Mouse (Mus musculus) heart, adult 18-20 months (tissue): ENCODE results near the gene Clec2i. TPM values are rescaled to one million over a fixed set of nuclear protein-coding genes. Genes with fewer than 3 reads are reported as not detected.

ENCODE experiments used
- microRNA-seq, 2 experiments: library from miRNA; unstranded; fragments of <30 nt; microRNA quantifications; one replicate each; pipeline ENCODE4 v1.2.0; 2022
- total RNA-seq, 2 experiments: library from RNA; stranded (reverse); gene quantifications; 2 replicates each; pipeline ENCODE4 v1.2.3; 2021

Clec2i gene
- total RNA-seq, 2 experiments from 2014 or later, result 0.62 TPM; not detected in 1

Small RNA genes lying within 50 kb of the gene (microRNA-seq; reads per million reads assigned to microRNA genes)
- gene Gm27336, result 0 reads per million in 2 experiments

Other genes starting within 250 kb of the Clec2i start
- gene Clec2h, start 225.2 kb upstream of the Clec2i start, total RNA-seq, result under 1 TPM; 0.40 to 0.98 TPM
- gene Klrb1, start 164.5 kb upstream of the Clec2i start, total RNA-seq, result not detected
- gene Klrb1c, start 98.4 kb upstream of the Clec2i start, total RNA-seq, result not detected
- not detected for gene Gm44511, start 61.3 kb upstream of the Clec2i start, total RNA-seq
- gene Klrb1b, start 61.3 kb upstream of the Clec2i start, total RNA-seq, result under 1 TPM; 0.21 to 0.45 TPM
- gene BC035044, start 3.5 kb downstream of the Clec2i start, total RNA-seq, result 1 to 10 TPM in 1 of 2 experiments, under 1 TPM in 1; 0.45 to 1.4 TPM
- gene Clec2g, start 46.8 kb downstream of the Clec2i start, total RNA-seq, result 1 to 10 TPM; 2.2 to 3.1 TPM
- not detected for gene Klrb1f, start 158.3 kb downstream of the Clec2i start, total RNA-seq
- gene Clec2e, start 213.3 kb downstream of the Clec2i start, total RNA-seq, result not detected